Mouse (Mus musculus) liver, embryonic 14.5 days (tissue): Measurements from ENCODE around the gene Gm9964. TPM values are rescaled to one million over a fixed set of nuclear protein-coding genes. Genes with fewer than 3 reads are reported as not detected.

ENCODE experiments used
- ATAC-seq: fragments of 200-750 bp; cut with Nextera tagmentation; 2 replicates; pipeline ENCODE4 v1.8.0; 2017; ENCODE audit warnings: moderate number of reproducible peaks, mild to moderate bottlenecking, moderate library complexity; ENCODE audit not compliant: insufficient read depth
- DNase-seq, 3 experiments: peaks; one replicate each; pipeline ENCODE4 v3.0.0-alpha.2; 2012 to 2013; ENCODE audit warnings: low read depth in 3 of 3, low spot score in 3 of 3
- H3K27ac ChIP-seq: fragments of 300-500 bp; sonication (generic); 2 replicates; pipeline ENCODE4 v1.5.1; 2014; ENCODE audit warnings: moderate library complexity, mild to moderate bottlenecking, control low read depth, inconsistent platforms
- H3K27me3 ChIP-seq: fragments of 300-500 bp; sonication (generic); 2 replicates; pipeline ENCODE4 v1.6.1; 2014; ENCODE audit warnings: mild to moderate bottlenecking, low read length, moderate library complexity; ENCODE audit not compliant: control insufficient read depth, insufficient read depth
- H3K36me3 ChIP-seq: fragments of 300-500 bp; sonication (generic); replicated peaks from 2 replicates; pipeline ENCODE4 v1.6.1; 2014; ENCODE audit warnings: low read depth; ENCODE audit not compliant: control insufficient read depth, insufficient read depth
- H3K4me1 ChIP-seq, 2 experiments: fragments of 200-500 bp in 1 of 2; fragments of 300-500 bp in 1 of 2; sonication (generic) in 1 of 2; replicated peaks; 2 replicates each; pipeline ENCODE4 v1.6.1; 2012 to 2014; ENCODE audit warnings: antibody characterized with exemption in 1 of 2, inconsistent platforms in 1 of 2, low read length in 1 of 2; ENCODE audit not compliant: control insufficient read depth in 2 of 2, insufficient read depth in 2 of 2
- H3K4me2 ChIP-seq: fragments of 300-500 bp; sonication (generic); 2 replicates; pipeline ENCODE4 v1.6.1; 2014; ENCODE audit warnings: low read depth, mild to moderate bottlenecking, control low read depth, moderate library complexity
- H3K4me3 ChIP-seq, 2 experiments: fragments of 200-500 bp in 1 of 2; fragments of 300-500 bp in 1 of 2; sonication (generic) in 1 of 2; 2 replicates each; pipeline ENCODE4 v1.5.1; 2012 to 2014; ENCODE audit warnings: low read depth in 2 of 2, low read length in 2 of 2, mild to moderate bottlenecking in 2 of 2, control low read depth in 1 of 2, inconsistent platforms in 1 of 2, moderate library complexity in 1 of 2; ENCODE audit not compliant: insufficient read depth in 1 of 2
- H3K9ac ChIP-seq: fragments of 300-500 bp; sonication (generic); replicated peaks from 2 replicates; pipeline ENCODE4 v1.6.1; 2014; ENCODE audit warnings: mild to moderate bottlenecking, control low read depth, moderate library complexity
- H3K9me3 ChIP-seq: fragments of 300-500 bp; sonication (generic); 2 replicates; pipeline ENCODE4 v1.6.1; 2016; ENCODE audit warnings: low read length, mixed read lengths; ENCODE audit not compliant: control insufficient read depth
- CTCF ChIP-seq: IDR thresholded peaks from 2 replicates; pipeline ENCODE4 v1.5.1; 2016; ENCODE audit warnings: antibody characterized with exemption, low read depth, control low read depth
- EP300 ChIP-seq: IDR thresholded peaks from 2 replicates; pipeline ENCODE4 v1.6.1; 2016; ENCODE audit warnings: antibody characterized with exemption, low read depth
- WGBS: fragments of 180-500 bp; shearing (Covaris S2); extraction: QIAGEN DNeasy Blood & Tissue Kit; methylation state at CpG from one replicate; pipeline ENCODE4 v1.1.7; 2014; ENCODE audit not compliant: insufficient replicate concordance; 5-methylcytosine and 5-hydroxymethylcytosine counted together
- polyA plus RNA-seq, 2 experiments: library from polyadenylated mRNA; depleted of rRNA in 1 of 2; stranded (reverse) in 1 of 2; unstranded in 1 of 2; fragments of >200 nt; fragmentation: Nextera tagmentation in 1 of 2; extraction: Ambion mirVana in 1 of 2; gene quantifications; 2 replicates each; pipeline versions ENCODE4 v1.2.1 to v1.2.3; 2012 to 2014

The Gm9964 gene
- polyA plus RNA-seq, 2 experiments: not detected

- DNase-seq (no peak), ATAC-seq (no peak)
- H3K9ac ChIP-seq: no peak overlapping the region
- whole genome bisulfite sequencing: 63% methylated on average over 6 of the region's 6 CpGs
- H3K36me3 ChIP-seq: no peaks in the 10 kb centered on the region
- H3K4me1 ChIP-seq: peaks cover 0 to 15% of the 10 kb centered on the region in 2 experiments; a peak in 1 of 4 replicates
- H3K4me2 ChIP-seq: no peak overlapping the region
- H3K27ac ChIP-seq: no peak overlapping the region
- TF ChIP-seq EP300 (no peak), CTCF (no peak)
- H3K4me3 ChIP-seq: no peak overlapping the region
- no peaks in the 10 kb centered on the region for H3K27me3 ChIP-seq
- no peaks in the 10 kb centered on the region for H3K9me3 ChIP-seq
Observed at GRCm38 (mm10) chr11:79303109-79303508, 6.4 kb upstream of the Gm9964 start.

GRCm38 (mm10) chr11:79299719-79300431, 3.2 kb upstream of the Gm9964 start:
- Histone ChIP-seq H3K4me2 (no peak overlapping the region), H3K4me1 (no peaks in the 10 kb centered on the region), H3K27ac (no peak overlapping the region), H3K9me3 (no peaks in the 10 kb centered on the region), H3K36me3 (no peaks in the 10 kb centered on the region), H3K4me3 (no peak overlapping the region), H3K9ac (no peak overlapping the region), H3K27me3 (no peaks in the 10 kb centered on the region)
- DNase-seq (no peak), ATAC-seq (no peak)
- WGBS: 61% methylated on average over 9 of the region's 9 CpGs
- no peak for TF ChIP-seq CTCF

- no peak for DNase-seq
- Histone ChIP-seq H3K36me3 (no peaks in the 10 kb centered on the region), H3K27me3 (no peaks in the 10 kb centered on the region), H3K4me1 (no peaks in the 10 kb centered on the region), H3K4me2 (no peak overlapping the region), H3K27ac (no peak overlapping the region), H3K9ac (no peak overlapping the region), H3K4me3 (no peak overlapping the region), H3K9me3 (no peaks in the 10 kb centered on the region)
- ATAC-seq: no peak
- TF ChIP-seq EP300 (no peak), CTCF (peak; percentile 82)
- 14% methylated on average over 1 of the region's 1 CpGs for WGBS
Observed at GRCm38 (mm10) chr11:79296167-79296566, 539 bp downstream of the Gm9964 start.

- Histone ChIP-seq H3K36me3 (no peaks in the 10 kb centered on the region), H3K4me3 (no peak overlapping the region), H3K4me2 (no peak overlapping the region), H3K27ac (no peak overlapping the region), H3K9me3 (no peaks in the 10 kb centered on the region), H3K4me1 (no peaks in the 10 kb centered on the region), H3K27me3 (no peaks in the 10 kb centered on the region), H3K9ac (no peak overlapping the region)
- DNase-seq (no peak), ATAC-seq (no peak)
- TF ChIP-seq CTCF (no peak), EP300 (no peak)
- 36% methylated on average over 1 of the region's 1 CpGs for WGBS
Observed at GRCm38 (mm10) chr11:79293971-79294370, 2.7 kb downstream of the Gm9964 start.

- no peak for TF ChIP-seq CTCF
- no peak for TF ChIP-seq EP300
- Histone ChIP-seq H3K4me2 (no peak overlapping the region), H3K4me1 (peaks cover 0 to under 1% of the 10 kb centered on the region in 2 experiments; a peak in 1 of 4 replicates), H3K9me3 (no peaks in the 10 kb centered on the region), H3K4me3 (no peak overlapping the region), H3K27ac (no peak overlapping the region), H3K27me3 (no peaks in the 10 kb centered on the region), H3K9ac (no peak overlapping the region), H3K36me3 (no peaks in the 10 kb centered on the region)
- no peak for DNase-seq
- no peak for ATAC-seq
- 63% methylated on average over 3 of the region's 3 CpGs for WGBS
Observed at GRCm38 (mm10) chr11:79293025-79293424, 3.7 kb downstream of the Gm9964 start.
